Mouse (Mus musculus) thymus, adult 2 months (tissue): Measurements from ENCODE around the gene Etl4.

ENCODE experiments used
- CTCF ChIP-seq: fragments of 200-500 bp; IDR thresholded peaks from 2 replicates; pipeline ENCODE4 v1.5.1; 2012; ENCODE audit warnings: mild to moderate bottlenecking, control low read depth, low read length, moderate library complexity, borderline replicate concordance; ENCODE audit not compliant: control insufficient read depth, poor library complexity, insufficient read depth; ENCODE audit errors: extremely low read depth
- POLR2A ChIP-seq: fragments of 200-500 bp; IDR thresholded peaks from 2 replicates; pipeline ENCODE4 v1.6.1; 2012; ENCODE audit warnings: mild to moderate bottlenecking, low read length, control low read depth, moderate library complexity; ENCODE audit not compliant: control insufficient read depth, poor library complexity, insufficient read depth; ENCODE audit errors: extremely low read depth

DNA sequence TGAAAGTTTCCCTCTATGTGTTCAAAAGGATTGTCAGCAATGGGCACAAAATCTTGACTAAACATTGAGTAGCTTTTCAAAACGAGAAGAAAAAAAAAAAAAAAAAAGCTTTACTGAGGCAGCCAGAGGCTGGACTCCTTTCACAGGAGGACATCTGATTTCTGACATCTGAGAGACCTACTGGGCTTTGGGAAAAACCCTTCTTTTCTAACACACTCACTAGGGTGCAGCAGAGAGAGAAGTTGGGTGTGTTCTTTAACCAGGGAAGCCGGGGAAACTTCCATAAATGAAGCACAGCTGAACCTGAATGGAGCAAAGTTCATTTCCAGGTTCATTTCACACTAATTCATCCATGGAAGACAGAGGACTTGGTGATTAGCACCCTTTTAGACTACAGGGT lies 222.2 kb downstream of the Etl4 start:
- TF ChIP-seq CTCF, result no peak
- TF ChIP-seq POLR2A, result no peak
